Mouse (Mus musculus) liver, embryonic 14 days (tissue): ENCODE data around the gene Twsg1. TPM values are rescaled to one million over a fixed set of nuclear protein-coding genes. Genes with fewer than 3 reads are reported as not detected.

Experiments
- polyA plus RNA-seq: library from polyadenylated mRNA; depleted of rRNA; stranded (reverse); fragments of >200 nt; gene quantifications from 2 replicates; pipeline ENCODE4 v1.2.3, GENCODE M21; 2012; rRNA removed

The Twsg1 gene
- polyA plus RNA-seq = 8.4 TPM in 2 replicates

GRCm38 (mm10) chr17:65950622-65951404 is at the start of gene Twsg1:
Twsg1 (minus strand) TSS chr17:65951226.

DNA sequence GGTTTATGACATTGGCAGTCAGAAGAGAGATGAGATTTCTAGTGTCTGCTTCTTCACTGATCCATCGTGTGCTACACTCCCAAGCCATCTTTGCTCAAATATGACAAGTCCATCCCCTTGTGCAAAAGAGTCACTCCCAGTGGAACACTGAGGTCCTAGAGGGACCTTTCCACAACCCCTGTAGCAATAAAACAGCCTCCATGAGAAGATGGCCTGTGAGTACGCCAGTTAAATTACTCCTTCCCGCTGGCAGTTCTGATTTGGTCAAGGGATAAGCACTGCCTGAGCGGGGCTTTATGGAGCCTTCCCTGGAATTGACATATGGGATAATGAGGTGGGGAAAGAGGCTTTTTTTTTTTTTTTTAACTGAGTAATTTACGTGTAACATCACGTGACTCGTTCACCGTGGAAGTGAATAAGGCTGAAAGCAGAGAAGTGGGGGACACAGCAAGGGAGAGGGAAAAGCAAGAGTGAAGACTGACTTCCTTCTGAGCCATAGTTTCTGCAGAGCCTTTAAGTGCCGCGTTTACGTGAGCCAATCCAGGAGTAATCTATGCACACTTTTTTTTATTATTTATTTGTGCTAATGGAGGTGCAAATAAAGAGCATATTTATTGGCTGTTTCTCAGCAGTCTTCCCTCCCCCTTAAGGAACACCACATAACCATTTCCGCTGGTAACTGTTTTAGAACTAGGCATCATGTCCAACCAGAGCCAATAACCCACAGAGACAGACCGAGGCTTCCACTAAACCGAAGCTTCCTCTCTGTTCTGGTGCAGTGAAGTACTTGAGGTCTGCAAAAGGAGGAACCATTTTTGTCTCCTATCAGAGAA is 65.1 kb downstream of the Twsg1 start, which contains the start of gene Ralbp1:
TSS of gene Ralbp1 (minus strand) at position 102 of the 833 bp plus-strand sequence.

Other genes with a start within 250 kb of the Twsg1 start
- 2.5 and 3.3 TPM in 2 replicates for gene Rab31, start 178.5 kb downstream of the Twsg1 start, polyA plus RNA-seq
- 10.3 and 11.7 TPM in 2 replicates for gene Ppp4r1, start 168.7 kb downstream of the Twsg1 start, polyA plus RNA-seq
- gene Ralbp1, start 65.4 kb downstream of the Twsg1 start, polyA plus RNA-seq = 15.5 and 16.6 TPM in 2 replicates
- gene Ankrd12, start 125.9 kb upstream of the Twsg1 start, polyA plus RNA-seq = 2.4 and 2.9 TPM in 2 replicates
- gene Ndufv2, start 150.3 kb upstream of the Twsg1 start, polyA plus RNA-seq = 60.4 and 66.5 TPM in 2 replicates
- gene Washc1, start 160.3 kb upstream of the Twsg1 start, polyA plus RNA-seq = 11.4 and 12.6 TPM in 2 replicates
- gene Ddx11, start 172.3 kb upstream of the Twsg1 start, polyA plus RNA-seq = 6.5 and 7.4 TPM in 2 replicates